Mouse (Mus musculus) forebrain, embryonic 16.5 days (tissue): ENCODE results near the gene 4930432M17Rik. TPM values are rescaled to one million over a fixed set of nuclear protein-coding genes. Genes with fewer than 3 reads are reported as not detected.

ENCODE experiments used
- ATAC-seq: fragments of 200-750 bp; cut with Nextera tagmentation; 2 replicates; pipeline ENCODE4 v1.8.0; 2017; ENCODE audit warnings: mild to moderate bottlenecking, moderate library complexity
- H3K27ac ChIP-seq: fragments of 300-500 bp; sonication (generic); 2 replicates; pipeline ENCODE4 v1.5.1; 2014; ENCODE audit warnings: low read length, control low read depth
- H3K27me3 ChIP-seq: fragments of 300-500 bp; sonication (generic); replicated peaks from 2 replicates; pipeline ENCODE4 v1.6.1; 2014; ENCODE audit warnings: low read length; ENCODE audit not compliant: control insufficient read depth, insufficient read depth
- H3K36me3 ChIP-seq: fragments of 300-500 bp; sonication (generic); 2 replicates; pipeline ENCODE4 v1.6.1; 2014; ENCODE audit not compliant: control insufficient read depth, insufficient read depth
- H3K4me1 ChIP-seq: fragments of 300-500 bp; sonication (generic); replicated peaks from 2 replicates; pipeline ENCODE4 v1.6.1; 2014; ENCODE audit warnings: low read length; ENCODE audit not compliant: control insufficient read depth, insufficient read depth
- H3K4me2 ChIP-seq: fragments of 300-500 bp; sonication (generic); 2 replicates; pipeline ENCODE4 v1.6.1; 2014; ENCODE audit warnings: mild to moderate bottlenecking, low read length, control low read depth
- H3K4me3 ChIP-seq: fragments of 300-500 bp; sonication (generic); replicated peaks from 2 replicates; pipeline ENCODE4 v1.5.1; 2014; ENCODE audit warnings: mild to moderate bottlenecking, low read length, control low read depth
- H3K9ac ChIP-seq: fragments of 300-500 bp; sonication (generic); replicated peaks from 2 replicates; pipeline ENCODE4 v1.6.1; 2014; ENCODE audit warnings: low read depth, low read length, control low read depth
- H3K9me3 ChIP-seq: fragments of 300-500 bp; sonication (generic); 2 replicates; pipeline ENCODE4 v1.6.1; 2016; ENCODE audit warnings: low read length; ENCODE audit not compliant: control insufficient read depth
- whole genome bisulfite sequencing: fragments of 180-500 bp; shearing (Covaris S2); extraction: QIAGEN DNeasy Blood & Tissue Kit; methylation state at CpG from one replicate; pipeline ENCODE4 v1.1.7; 2014; 5-methylcytosine and 5-hydroxymethylcytosine counted together
- polyA plus RNA-seq: library from polyadenylated mRNA; unstranded; fragments of >200 nt; fragmentation: Nextera tagmentation; extraction: Ambion mirVana; gene quantifications from 2 replicates; pipeline ENCODE4 v1.2.1, GENCODE M21; 2015

Gene 4930432M17Rik
- polyA plus RNA-seq, 1 experiment from 2014 or later = not detected

GRCm38 (mm10) chr3:121656922-121657321 is 13.6 kb upstream of the 4930432M17Rik start:
- WGBS = 92% methylated on average over 4 of the region's 4 CpGs
- no peak for ATAC-seq

GRCm38 (mm10) chr3:121662705-121663469 is 7.7 kb upstream of the 4930432M17Rik start:
- Histone ChIP-seq H3K9me3 (no peaks in the 10 kb centered on the region), H3K27me3 (no peaks in the 10 kb centered on the region), H3K27ac (no peak overlapping the region), H3K4me2 (no peak overlapping the region), H3K36me3 (no peaks in the 10 kb centered on the region), H3K4me1 (no peaks in the 10 kb centered on the region), H3K4me3 (no peak overlapping the region), H3K9ac (no peak overlapping the region)
- WGBS = 12% methylated on average over 4 of the region's 4 CpGs
- no peak for ATAC-seq

More at GRCm38 (mm10) chr3:121656922-121657321, 13.6 kb upstream of the 4930432M17Rik start:
- no peak overlapping the region for H3K9ac ChIP-seq
- H3K4me2 ChIP-seq = no peak overlapping the region
- no peaks in the 10 kb centered on the region for H3K4me1 ChIP-seq
- no peak overlapping the region for H3K4me3 ChIP-seq
- H3K27ac ChIP-seq = no peak overlapping the region
- H3K27me3 ChIP-seq = no peaks in the 10 kb centered on the region
- H3K36me3 ChIP-seq = no peaks in the 10 kb centered on the region
- H3K9me3 ChIP-seq = no peaks in the 10 kb centered on the region

GRCm38 (mm10) chr3:121663470-121663847 is 7.1 kb upstream of the 4930432M17Rik start:
- no peak overlapping the region for H3K9ac ChIP-seq
- no peak for ATAC-seq
- WGBS = 86% methylated on average over 9 of the region's 9 CpGs

GRCm38 (mm10) chr3:121672135-121672790 is 1.7 kb downstream of the 4930432M17Rik start:
- Histone ChIP-seq H3K9ac (no peak overlapping the region), H3K9me3 (no peaks in the 10 kb centered on the region), H3K27ac (no peak overlapping the region), H3K4me1 (no peaks in the 10 kb centered on the region), H3K36me3 (no peaks in the 10 kb centered on the region), H3K27me3 (no peaks in the 10 kb centered on the region), H3K4me3 (no peak overlapping the region), H3K4me2 (no peak overlapping the region)
- WGBS = 84% methylated on average over 4 of the region's 5 CpGs
- no peak for ATAC-seq

More at GRCm38 (mm10) chr3:121663470-121663847, 7.1 kb upstream of the 4930432M17Rik start:
- Histone ChIP-seq H3K4me2 (no peak overlapping the region), H3K9me3 (no peaks in the 10 kb centered on the region), H3K4me1 (no peaks in the 10 kb centered on the region), H3K27ac (no peak overlapping the region), H3K4me3 (no peak overlapping the region), H3K36me3 (no peaks in the 10 kb centered on the region), H3K27me3 (no peaks in the 10 kb centered on the region)

GRCm38 (mm10) chr3:121678935-121679334 is 8.4 kb downstream of the 4930432M17Rik start:
- Histone ChIP-seq H3K27ac (no peak overlapping the region), H3K9ac (no peak overlapping the region), H3K4me2 (no peak overlapping the region), H3K27me3 (no peaks in the 10 kb centered on the region), H3K4me1 (no peaks in the 10 kb centered on the region), H3K36me3 (no peaks in the 10 kb centered on the region), H3K4me3 (no peak overlapping the region), H3K9me3 (no peaks in the 10 kb centered on the region)
- 34% methylated on average over 4 of the region's 4 CpGs for WGBS
- ATAC-seq = no peak

- H3K27me3 ChIP-seq = no peaks in the 10 kb centered on the region
- no peaks in the 10 kb centered on the region for H3K36me3 ChIP-seq
- H3K4me2 ChIP-seq = no peak overlapping the region
- ATAC-seq = no peak
- H3K4me3 ChIP-seq = no peak overlapping the region
- H3K27ac ChIP-seq = no peak overlapping the region
- 21% methylated on average over 3 of the region's 3 CpGs for WGBS
- H3K9me3 ChIP-seq = no peaks in the 10 kb centered on the region
- H3K9ac ChIP-seq = no peak overlapping the region
- H3K4me1 ChIP-seq = no peaks in the 10 kb centered on the region
Measured at GRCm38 (mm10) chr3:121679443-121679842, 8.9 kb downstream of the 4930432M17Rik start.

GRCm38 (mm10) chr3:121680187-121680586 is 9.6 kb downstream of the 4930432M17Rik start:
- Histone ChIP-seq H3K36me3 (no peaks in the 10 kb centered on the region), H3K9me3 (no peaks in the 10 kb centered on the region), H3K4me3 (no peak overlapping the region), H3K4me1 (no peaks in the 10 kb centered on the region), H3K9ac (no peak overlapping the region), H3K27ac (no peak overlapping the region), H3K27me3 (no peaks in the 10 kb centered on the region), H3K4me2 (no peak overlapping the region)
- 95% methylated on average over 3 of the region's 3 CpGs for WGBS
- no peak for ATAC-seq

- no peaks in the 10 kb centered on the region for H3K9me3 ChIP-seq
- no peak overlapping the region for H3K4me3 ChIP-seq
- H3K36me3 ChIP-seq = no peaks in the 10 kb centered on the region
- no peak overlapping the region for H3K4me2 ChIP-seq
- no peak overlapping the region for H3K27ac ChIP-seq
- no peak overlapping the region for H3K9ac ChIP-seq
- WGBS = 89% methylated on average over 10 of the region's 10 CpGs
- no peaks in the 10 kb centered on the region for H3K27me3 ChIP-seq
- peaks cover 4% of the 10 kb centered on the region for H3K4me1 ChIP-seq
- ATAC-seq = no peak
Measured at GRCm38 (mm10) chr3:121682439-121683411, 12.2 kb downstream of the 4930432M17Rik start.

GRCm38 (mm10) chr3:121684552-121684951 is 14.0 kb downstream of the 4930432M17Rik start:
- H3K36me3 ChIP-seq = no peaks in the 10 kb centered on the region
- H3K4me3 ChIP-seq = no peak overlapping the region
- no peak overlapping the region for H3K4me2 ChIP-seq
- no peaks in the 10 kb centered on the region for H3K9me3 ChIP-seq
- no peak overlapping the region for H3K27ac ChIP-seq
- H3K4me1 ChIP-seq = peaks cover 4% of the 10 kb centered on the region
- WGBS = 91% methylated on average over 4 of the region's 4 CpGs
- H3K9ac ChIP-seq = no peak overlapping the region
- ATAC-seq = no peak
- no peaks in the 10 kb centered on the region for H3K27me3 ChIP-seq
